Comparison of ENCODE assay signal across 10 mouse cellular contexts in the genomic region with DNA sequence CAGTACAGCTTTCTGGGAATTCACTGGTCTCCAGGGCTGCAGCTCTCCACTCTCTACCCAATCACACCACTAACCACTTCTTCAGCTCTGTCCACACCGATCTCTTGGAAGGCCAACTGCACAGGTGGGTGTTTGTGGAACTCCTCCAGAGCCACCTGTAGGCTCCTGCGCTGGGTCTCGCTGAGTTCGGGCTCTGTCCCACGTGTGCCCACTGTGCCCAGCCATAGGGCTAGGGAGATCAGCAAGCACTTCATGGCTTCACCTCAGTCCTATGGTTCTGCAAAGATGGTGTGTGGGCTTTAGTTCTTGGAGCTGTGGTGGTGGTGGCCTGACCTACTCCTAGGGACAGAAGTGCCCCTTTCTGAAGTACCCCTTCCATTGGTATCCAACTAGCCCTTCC. TPM values are rescaled to one million over a fixed set of nuclear protein-coding genes. Genes with fewer than 3 reads are reported as not detected.
DNase-seq lines count a peak whose midpoint lies in the region; ATAC-seq and TF ChIP-seq lines count a peak whose summit lies in the region.
"Had no signal": no experiment of that assay in that cellular context is flagged by ENCODE, and none has a peak within 500 bp of the region (broad histone marks: within the 10 kb centered on the region; RNA-seq: fewer than 3 reads in every experiment).

No protein-coding gene starts in this region.

- peak overlapping the region; percentile 58 for H3K27ac ChIP-seq in kidney, adult 2 months (ENCODE audit: insufficient read depth, low read depth, low read length)
- peak overlapping the region; percentile 76 for H3K27ac ChIP-seq in lung, embryonic 16.5 days (ENCODE audit: low read length)
- peak overlapping the region; percentile 69 for H3K27ac ChIP-seq in intestine, embryonic 16.5 days (ENCODE audit: low read length)
- peak overlapping the region; percentile 87 for H3K27ac ChIP-seq in stomach, embryonic 16.5 days (ENCODE audit: low read length)
- no peak overlapping the region for H3K27ac ChIP-seq in midbrain, embryonic 10.5 days (replicated peaks)

- no peak for ATAC-seq in lung, embryonic 16.5 days (ENCODE audit: low read depth)
- no peak for ATAC-seq in intestine, embryonic 16.5 days
- ATAC-seq in stomach, embryonic 16.5 days (ENCODE audit: insufficient read depth, low FRiP score) = no peak
- ATAC-seq: forebrain, embryonic 16.5 days had no signal

- no peak for TF ChIP-seq POLR2A in kidney, adult 2 months (IDR thresholded peaks at IDR 0.05; ENCODE audit: low read depth, low read length)

- H3K4me2 ChIP-seq in lung, embryonic 16.5 days (ENCODE audit: low read depth, low read length) = peak overlapping the region; percentile 57
- peak overlapping the region; percentile 45 for H3K4me2 ChIP-seq in intestine, embryonic 16.5 days (ENCODE audit: low read depth, low read length)
- H3K4me2 ChIP-seq in stomach, embryonic 16.5 days (ENCODE audit: low read depth, low read length) = peak overlapping the region; percentile 49

- H3K9me3 ChIP-seq in lung, embryonic 16.5 days (ENCODE audit: control insufficient read depth, low read length) = no peaks in the 10 kb centered on the region; the same call in 1 of the 2 replicates
- no peaks in the 10 kb centered on the region for H3K9me3 ChIP-seq in intestine, embryonic 16.5 days (ENCODE audit: control insufficient read depth, low read length)
- H3K9me3 ChIP-seq in stomach, embryonic 16.5 days (replicated peaks; ENCODE audit: control insufficient read depth, low read length) = no peaks in the 10 kb centered on the region
- H3K9me3 ChIP-seq in midbrain, embryonic 10.5 days (replicated peaks) = no peaks in the 10 kb centered on the region

- WGBS in kidney, adult 2 months = 91% methylated on average over 5 of the region's 5 CpGs
- WGBS in lung, embryonic 16.5 days = 86% methylated on average over 5 of the region's 5 CpGs
- 90% methylated on average over 5 of the region's 5 CpGs for WGBS in intestine, embryonic 16.5 days
- WGBS in stomach, embryonic 16.5 days = 87% methylated on average over 5 of the region's 5 CpGs
- WGBS in midbrain, embryonic 10.5 days = 90% methylated on average over 5 of the region's 5 CpGs

- peak overlapping the region; percentile 8 for H3K4me3 ChIP-seq in kidney, adult 2 months (ENCODE audit: insufficient read depth, low read depth, low read length)
- peak overlapping the region; percentile 36 for H3K4me3 ChIP-seq in lung, embryonic 16.5 days (ENCODE audit: low read length)
- H3K4me3 ChIP-seq in intestine, embryonic 16.5 days (ENCODE audit: low read length) = peak overlapping the region; percentile 30
- peak overlapping the region; percentile 33 for H3K4me3 ChIP-seq in stomach, embryonic 16.5 days (replicated peaks; ENCODE audit: low read length)
- H3K4me3 ChIP-seq in midbrain, embryonic 10.5 days = no peak overlapping the region

- H3K27me3 ChIP-seq in kidney, adult 2 months (replicated peaks; ENCODE audit: control insufficient read depth, insufficient read depth, low read length) = no peaks in the 10 kb centered on the region
- H3K27me3 ChIP-seq in lung, embryonic 16.5 days (ENCODE audit: control insufficient read depth, insufficient read depth, low read depth, low read length) = no peaks in the 10 kb centered on the region
- no peaks in the 10 kb centered on the region for H3K27me3 ChIP-seq in intestine, embryonic 16.5 days (replicated peaks; ENCODE audit: control insufficient read depth, insufficient read depth, low read length)
- no peaks in the 10 kb centered on the region for H3K27me3 ChIP-seq in stomach, embryonic 16.5 days (ENCODE audit: control insufficient read depth, insufficient read depth, low read length)
- no peaks in the 10 kb centered on the region for H3K27me3 ChIP-seq in midbrain, embryonic 10.5 days (ENCODE audit: low read depth, poor library complexity, severe bottlenecking)

- H3K36me3 ChIP-seq in kidney, adult 2 months (ENCODE audit: control insufficient read depth, insufficient read depth, low read length) = no peaks in the 10 kb centered on the region
- H3K36me3 ChIP-seq in lung, embryonic 16.5 days (ENCODE audit: control insufficient read depth, insufficient read depth, low read length) = no peaks in the 10 kb centered on the region
- no peaks in the 10 kb centered on the region for H3K36me3 ChIP-seq in intestine, embryonic 16.5 days (ENCODE audit: control insufficient read depth, insufficient read depth, low read length)
- no peaks in the 10 kb centered on the region for H3K36me3 ChIP-seq in stomach, embryonic 16.5 days (ENCODE audit: control insufficient read depth, insufficient read depth, low read length)
- H3K36me3 ChIP-seq in midbrain, embryonic 10.5 days = peaks cover 27% of the 10 kb centered on the region

- H3K4me1 ChIP-seq in kidney, adult 2 months (ENCODE audit: control insufficient read depth, insufficient read depth, low read length) = peaks cover 28% of the 10 kb centered on the region
- H3K4me1 ChIP-seq in lung, embryonic 16.5 days (replicated peaks; ENCODE audit: control insufficient read depth, insufficient read depth, low read length) = peaks cover 21% of the 10 kb centered on the region
- peaks cover 15% of the 10 kb centered on the region for H3K4me1 ChIP-seq in intestine, embryonic 16.5 days (ENCODE audit: control insufficient read depth, insufficient read depth, low read length)
- peaks cover 26% of the 10 kb centered on the region for H3K4me1 ChIP-seq in stomach, embryonic 16.5 days (ENCODE audit: control insufficient read depth, insufficient read depth, low read length)
- H3K4me1 ChIP-seq in midbrain, embryonic 10.5 days = peaks cover 5% of the 10 kb centered on the region; the same call in 1 of the 2 replicates

- H3K9ac ChIP-seq in lung, embryonic 16.5 days (ENCODE audit: low read length) = peak overlapping the region; percentile 43
- H3K9ac ChIP-seq in intestine, embryonic 16.5 days (ENCODE audit: low read depth, low read length) = peak overlapping the region; percentile 36; the same call in 1 of the 2 replicates
- H3K9ac ChIP-seq in stomach, embryonic 16.5 days (ENCODE audit: low read length) = peak overlapping the region; percentile 59

- DNase-seq in kidney, adult 2 months = no peak
- no peak for DNase-seq in kidney, postnatal 4 days
- no peak for DNase-seq in lung, postnatal 36 days
- DNase-seq in midbrain, embryonic 10.5 days (ENCODE audit: low spot score) = no peak
- DNase-seq: right cerebral cortex, postnatal 14 days had no signal

- no peak for TF ChIP-seq CTCF in kidney, adult 2 months (conservative IDR thresholded peaks at IDR 0.05; ENCODE audit: insufficient read depth, insufficient read length, low read depth, low read length)

RNA-seq across cellular contexts. Expression of a gene that starts 0.6 kb away (rescaled TPM):
- 87.9 and 89.2 TPM in 2 replicates for polyA plus RNA-seq in kidney, adult 2 months (2012; rRNA removed)
- 101 and 114 TPM in 2 replicates for polyA plus RNA-seq in lung, embryonic 16.5 days (2015; fragmentation: Nextera tagmentation; extraction: Ambion mirVana)
- polyA plus RNA-seq in intestine, embryonic 16.5 days (2015; fragmentation: Nextera tagmentation; extraction: Ambion mirVana) = 105 and 109 TPM in 2 replicates
- 122 and 128 TPM in 2 replicates for polyA plus RNA-seq in stomach, embryonic 16.5 days (2015; fragmentation: Nextera tagmentation; extraction: Ambion mirVana)
- polyA plus RNA-seq in midbrain, embryonic 10.5 days (2016; fragmentation: Nextera tagmentation; extraction: Ambion mirVana) = 0.51 and 1.3 TPM in 2 replicates

RNA-seq across cellular contexts. Expression of a gene that starts 17.4 kb away (rescaled TPM):
- not detected in 2 replicates for polyA plus RNA-seq in kidney, adult 2 months (2012; rRNA removed)
- polyA plus RNA-seq in lung, embryonic 16.5 days (2015; fragmentation: Nextera tagmentation; extraction: Ambion mirVana) = not detected in 2 replicates
- not detected in 2 replicates for polyA plus RNA-seq in intestine, embryonic 16.5 days (2015; fragmentation: Nextera tagmentation; extraction: Ambion mirVana)
- not detected in 2 replicates for polyA plus RNA-seq in stomach, embryonic 16.5 days (2015; fragmentation: Nextera tagmentation; extraction: Ambion mirVana)
- polyA plus RNA-seq in midbrain, embryonic 10.5 days (2016; fragmentation: Nextera tagmentation; extraction: Ambion mirVana) = not detected in 2 replicates
- polyA plus RNA-seq: adrenal gland, adult 2 months; forebrain, embryonic 16.5 days had no signal

RNA-seq across cellular contexts. Expression of a gene that starts 17.4 kb away (rescaled TPM):
- 35.3 and 36.5 TPM in 2 replicates for polyA plus RNA-seq in kidney, adult 2 months (2012; rRNA removed)
- polyA plus RNA-seq in lung, embryonic 16.5 days (2015; fragmentation: Nextera tagmentation; extraction: Ambion mirVana) = 5.8 and 8.8 TPM in 2 replicates
- polyA plus RNA-seq in intestine, embryonic 16.5 days (2015; fragmentation: Nextera tagmentation; extraction: Ambion mirVana) = 10.4 and 12.5 TPM in 2 replicates
- 7.5 and 9.6 TPM in 2 replicates for polyA plus RNA-seq in stomach, embryonic 16.5 days (2015; fragmentation: Nextera tagmentation; extraction: Ambion mirVana)
- polyA plus RNA-seq in midbrain, embryonic 10.5 days (2016; fragmentation: Nextera tagmentation; extraction: Ambion mirVana) = 17.1 and 21.8 TPM in 2 replicates

RNA-seq across cellular contexts. Expression of a gene that starts 21.7 kb away (rescaled TPM):
- 49.2 and 73.1 TPM in 2 replicates for polyA plus RNA-seq in kidney, adult 2 months (2012; rRNA removed)
- polyA plus RNA-seq in lung, embryonic 16.5 days (2015; fragmentation: Nextera tagmentation; extraction: Ambion mirVana) = 30.5 and 32.3 TPM in 2 replicates
- polyA plus RNA-seq in intestine, embryonic 16.5 days (2015; fragmentation: Nextera tagmentation; extraction: Ambion mirVana) = 22.1 and 22.4 TPM in 2 replicates
- 25.7 and 28.0 TPM in 2 replicates for polyA plus RNA-seq in stomach, embryonic 16.5 days (2015; fragmentation: Nextera tagmentation; extraction: Ambion mirVana)
- polyA plus RNA-seq in midbrain, embryonic 10.5 days (2016; fragmentation: Nextera tagmentation; extraction: Ambion mirVana) = 58.9 and 59.4 TPM in 2 replicates

RNA-seq across cellular contexts. Expression of a gene that starts 21.7 kb away (rescaled TPM):
- polyA plus RNA-seq in kidney, adult 2 months (2012; rRNA removed) = 0.42 and 0.49 TPM in 2 replicates
- polyA plus RNA-seq in lung, embryonic 16.5 days (2015; fragmentation: Nextera tagmentation; extraction: Ambion mirVana) = not detected in 2 replicates
- polyA plus RNA-seq in intestine, embryonic 16.5 days (2015; fragmentation: Nextera tagmentation; extraction: Ambion mirVana) = not detected in 2 replicates
- polyA plus RNA-seq in stomach, embryonic 16.5 days (2015; fragmentation: Nextera tagmentation; extraction: Ambion mirVana) = 0.70 and 1.8 TPM in 2 replicates
- 0.39 and 0.50 TPM in 2 replicates for polyA plus RNA-seq in midbrain, embryonic 10.5 days (2016; fragmentation: Nextera tagmentation; extraction: Ambion mirVana)
- polyA plus RNA-seq: adrenal gland, adult 2 months; forebrain, embryonic 16.5 days had no signal

Comparison
In these comparisons a context has a peak if more than half of its experiments do, and no peak if none do; other contexts are left out.
1. RNA of a gene that starts 0.6 kb away (polyA plus RNA-seq): 122 to 128 TPM in stomach, embryonic 16.5 days, 105 to 109 TPM in intestine, embryonic 16.5 days, 101 to 114 TPM in lung, embryonic 16.5 days and 87.9 to 89.2 TPM in kidney, adult 2 months; 0.51 to 1.3 TPM in midbrain, embryonic 10.5 days; every median in the first group is over 10 times any median in the second.
2. Peak in every context shown above with its lines, with median percentiles within 50 percentile points of each other: H3K4me2 ChIP-seq and H3K9ac ChIP-seq.